Mouse (Mus musculus) CH12.LX (cell line): ENCODE results near the gene Fbxw10. TPM values are rescaled to one million over a fixed set of nuclear protein-coding genes. Genes with fewer than 3 reads are reported as not detected.
A peak's percentile ranks its signal among the peaks of the same experiment; 100 is the strongest.

Experiments
- DNase-seq: peaks from one replicate; pipeline ENCODE4 v3.0.0-alpha.2; 2013; ENCODE audit errors: extremely low read depth
- H3K27ac ChIP-seq: 2 replicates; pipeline ENCODE4 v1.5.1; 2012; ENCODE audit warnings: low read depth, mild to moderate bottlenecking, control low read depth, moderate library complexity; ENCODE audit not compliant: insufficient read depth
- H3K27me3 ChIP-seq: replicated peaks from 2 replicates; pipeline ENCODE3; 2012; ENCODE audit warnings: inconsistent platforms
- H3K36me3 ChIP-seq, 2 experiments: replicated peaks in 1 of 2; 2 replicates each; pipeline versions ENCODE3 to v1.6.1; 2012; ENCODE audit warnings: inconsistent platforms in 1 of 2, low read length in 1 of 2, mild to moderate bottlenecking in 1 of 2, mixed read lengths in 1 of 2, moderate library complexity in 1 of 2; ENCODE audit not compliant: control insufficient read depth in 1 of 2, insufficient read depth in 1 of 2
- H3K4me1 ChIP-seq, 2 experiments: 2 replicates each; pipeline ENCODE4 v1.6.1; 2012; ENCODE audit warnings: inconsistent platforms in 1 of 2, moderate library complexity in 1 of 2; ENCODE audit not compliant: insufficient read depth in 2 of 2, control insufficient read depth in 1 of 2
- H3K4me2 ChIP-seq: 2 replicates; pipeline ENCODE4 v1.6.1; 2012; ENCODE audit warnings: low read depth, mild to moderate bottlenecking, control low read depth; ENCODE audit not compliant: poor library complexity, insufficient read depth, severe bottlenecking
- H3K4me3 ChIP-seq, 3 experiments: fragments of 150-350 bp in 1 of 3; sonication (generic) in 1 of 3; replicated peaks in 1 of 3; 2 replicates each; pipeline versions ENCODE3 to v1.5.1; 2011 to 2012; ENCODE audit warnings: low read depth in 2 of 3, low read length in 2 of 3, mild to moderate bottlenecking in 2 of 3, moderate library complexity in 2 of 3, control low read depth in 1 of 3, improper control_type of control experiment in 1 of 3, inconsistent platforms in 1 of 3, mixed read lengths in 1 of 3; ENCODE audit not compliant: poor library complexity in 1 of 3
- H3K79me2 ChIP-seq: replicated peaks from 2 replicates; pipeline ENCODE4 v1.6.1; 2012; ENCODE audit warnings: mild to moderate bottlenecking, moderate library complexity; ENCODE audit not compliant: control insufficient read depth, poor library complexity, insufficient read depth, severe bottlenecking; ENCODE audit errors: extremely low read depth
- H3K9ac ChIP-seq: 2 replicates; pipeline ENCODE4 v1.6.1; 2012; ENCODE audit warnings: low read depth, mild to moderate bottlenecking, control low read depth, moderate library complexity; ENCODE audit not compliant: insufficient read depth
- H3K9me3 ChIP-seq: replicated peaks from 2 replicates; pipeline ENCODE3; 2012; ENCODE audit warnings: low read length, inconsistent platforms, mixed read lengths
- CTCF ChIP-seq, 2 experiments: IDR thresholded peaks in 1 of 2; conservative IDR thresholded peaks in 1 of 2; 2 replicates each; pipeline ENCODE4 v1.5.1; 2011 to 2012; ENCODE audit warnings: low read depth in 2 of 2, low read length in 2 of 2, improper control_type of control experiment in 1 of 2, inconsistent platforms in 1 of 2, mild to moderate bottlenecking in 1 of 2, moderate library complexity in 1 of 2
- ELF1 ChIP-seq: IDR thresholded peaks from 2 replicates; pipeline ENCODE4 v1.6.1; 2014; ENCODE audit warnings: low read depth, mild to moderate bottlenecking, inconsistent platforms, low read length, improper control_type of control experiment
- EP300 ChIP-seq: IDR thresholded peaks from 2 replicates; pipeline ENCODE4 v1.6.1; 2011; ENCODE audit warnings: low read length, improper control_type of control experiment
- ETS1 ChIP-seq: conservative IDR thresholded peaks from 2 replicates; pipeline ENCODE4 v1.6.1; 2012; ENCODE audit warnings: low read depth, mild to moderate bottlenecking, inconsistent platforms, low read length, improper control_type of control experiment, moderate library complexity
- HCFC1 ChIP-seq: IDR thresholded peaks from 2 replicates; pipeline ENCODE4 v1.6.1; 2012; ENCODE audit warnings: low read depth, mild to moderate bottlenecking, inconsistent platforms, low read length, improper control_type of control experiment
- IRF4 ChIP-seq: IDR thresholded peaks from 2 replicates; pipeline ENCODE4 v1.6.1; 2014; ENCODE audit warnings: low read depth, mild to moderate bottlenecking, inconsistent platforms, low read length, improper control_type of control experiment
- JUND ChIP-seq: conservative IDR thresholded peaks from 2 replicates; pipeline ENCODE4 v1.6.1; 2011; ENCODE audit warnings: low read depth, low read length, improper control_type of control experiment
- MAFK ChIP-seq: IDR thresholded peaks from 2 replicates; pipeline ENCODE4 v1.6.1; 2011; ENCODE audit warnings: low read length, improper control_type of control experiment; ENCODE audit not compliant: insufficient replicate concordance
- MAZ ChIP-seq: IDR thresholded peaks from 2 replicates; pipeline ENCODE4 v1.6.1; 2012; ENCODE audit warnings: low read depth, mild to moderate bottlenecking, inconsistent platforms, low read length, improper control_type of control experiment, moderate library complexity
- MEF2A ChIP-seq: IDR thresholded peaks from 2 replicates; pipeline ENCODE4 v1.6.1; 2014; ENCODE audit warnings: low read depth, mild to moderate bottlenecking, inconsistent platforms, low read length, improper control_type of control experiment, borderline replicate concordance
- POLR2A ChIP-seq: IDR thresholded peaks from 2 replicates; pipeline ENCODE4 v1.6.1; 2011; ENCODE audit warnings: low read depth, mild to moderate bottlenecking, improper control_type of control experiment, low read length
- TBP ChIP-seq: conservative IDR thresholded peaks from 2 replicates; pipeline ENCODE4 v1.6.1; 2011; ENCODE audit warnings: low read depth, low read length, improper control_type of control experiment
- TCF12 ChIP-seq: IDR thresholded peaks from 2 replicates; pipeline ENCODE4 v1.6.1; 2014; ENCODE audit warnings: low read depth, mild to moderate bottlenecking, inconsistent platforms, low read length, improper control_type of control experiment
- USF2 ChIP-seq: conservative IDR thresholded peaks from 2 replicates; pipeline ENCODE4 v1.6.1; 2011; ENCODE audit warnings: low read depth, low read length, improper control_type of control experiment
- ZMIZ1 ChIP-seq: IDR thresholded peaks from 2 replicates; pipeline ENCODE4 v1.6.1; 2012; ENCODE audit warnings: low read depth, mild to moderate bottlenecking, inconsistent platforms, low read length, improper control_type of control experiment
- ZNF384 ChIP-seq: IDR thresholded peaks from 2 replicates; pipeline ENCODE4 v1.6.1; 2012; ENCODE audit warnings: low read depth, low read length, improper control_type of control experiment, inconsistent platforms
- dilution Hi-C: fragments of 300-500 bp; cut with MboI; formaldehyde crosslinking; loops from 2 replicates; pipeline ENCODE4 v1.14.3; 2020; ENCODE audit warnings: low sequenced_read_pairs; ENCODE audit not compliant: extremely low pct_unique_long_range_greater_than_20kb, extremely low pct_ligation_motif_present
- in situ Hi-C: fragments of 300-500 bp; cut with MboI; formaldehyde crosslinking; loops from 3 replicates; pipeline ENCODE4 v1.14.3; 2019; ENCODE audit warnings: low sequenced_read_pairs, low pct_ligation_motif_present, low pct_unique_long_range_greater_than_20kb, mixed read lengths
- polyA plus RNA-seq: library from polyadenylated mRNA; unstranded; fragments of >175 nt; gene quantifications from 2 replicates; pipeline ENCODE4 v1.2.1, GENCODE M21; 2012; ENCODE audit warnings: low read depth; ENCODE audit not compliant: insufficient read length
- total RNA-seq, 2 experiments: library from RNA; depleted of rRNA; stranded (reverse); fragments of 300-350 nt in 1 of 2; fragments of >200 nt in 1 of 2; gene quantifications; 2 replicates each; pipeline ENCODE4 v1.2.3; 2012 to 2014

Fbxw10 gene
- total and polyA plus RNA-seq, 3 experiments, result 0.59 to 1.4 (median 0.78) TPM

DNA sequence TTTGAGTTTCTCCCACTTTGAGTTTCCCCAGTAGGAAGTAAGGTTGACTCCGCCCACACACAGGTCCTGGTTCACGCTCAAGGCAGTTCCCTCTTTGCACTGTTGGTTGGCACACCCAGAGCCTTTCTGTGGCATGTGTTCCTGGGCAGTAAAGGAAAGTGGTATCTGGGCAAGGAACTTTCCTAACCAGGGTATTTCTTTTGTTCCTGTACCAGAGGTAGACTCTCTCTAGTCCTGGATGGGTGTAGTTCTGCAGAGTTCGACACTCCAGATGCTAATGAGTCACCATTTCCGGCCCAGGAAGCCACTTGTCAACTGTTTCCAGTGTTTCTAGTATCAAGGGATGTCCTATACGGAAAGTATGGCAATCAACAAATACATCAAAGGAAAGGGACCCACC lies 25.0 kb upstream of the Fbxw10 start:
- no peak for TF ChIP-seq CTCF (conservative IDR thresholded peaks at IDR 0.05 in 1 of 2, IDR thresholded peaks at IDR 0.05 in 1 of 2; ENCODE audit: low read depth in 2 of 2, low read length in 2 of 2)
- no peak for TF ChIP-seq EP300
- TF ChIP-seq MEF2A, result no peak
- TF ChIP-seq HCFC1, result no peak
- TF ChIP-seq ETS1, result no peak
- TF ChIP-seq IRF4, result no peak
- TF ChIP-seq TBP, result no peak
- TF ChIP-seq POLR2A, result no peak
- TF ChIP-seq JUND, result no peak
- H3K4me1 ChIP-seq, result peaks cover 4 to 11% of the 10 kb centered on the region in 2 experiments

DNA sequence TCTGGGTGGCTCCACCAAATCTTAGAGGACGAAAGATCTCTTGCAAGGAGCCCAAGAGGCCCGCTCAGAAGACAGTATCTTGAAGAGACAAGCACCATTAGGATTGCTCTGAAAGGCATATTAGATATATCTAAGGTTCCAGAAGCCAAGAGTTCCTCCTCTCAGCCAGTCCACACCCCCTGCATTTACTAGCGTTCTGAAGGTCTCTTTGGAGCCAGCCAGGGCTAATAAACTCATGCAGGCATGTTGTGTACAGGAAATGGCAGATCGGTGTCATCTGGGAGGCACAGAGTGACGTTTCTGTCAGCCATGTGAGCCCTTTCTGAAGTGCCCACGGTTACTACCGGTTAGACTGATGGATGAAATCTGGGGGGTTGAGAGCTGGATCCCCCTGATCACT lies 22.7 kb upstream of the Fbxw10 start:
- Histone ChIP-seq H3K4me2 (no peak overlapping the region), H3K4me3 (no peak overlapping the region), H3K79me2 (no peaks in the 10 kb centered on the region), H3K27ac (no peak overlapping the region), H3K27me3 (peaks cover 2% of the 10 kb centered on the region), H3K4me1 (peaks cover 4 to 11% of the 10 kb centered on the region in 2 experiments), H3K36me3 (no peaks in the 10 kb centered on the region), H3K9ac (no peak overlapping the region), H3K9me3 (no peaks in the 10 kb centered on the region)
- dilution Hi-C loops (no loop called here), in situ Hi-C loops (no loop called here)
- no peak for DNase-seq
- TF ChIP-seq ELF1, result no peak
- TF ChIP-seq IRF4, result no peak
- no peak for TF ChIP-seq MAFK
- TF ChIP-seq MAZ, result no peak
- no peak for TF ChIP-seq ZMIZ1
- no peak for TF ChIP-seq TCF12
- TF ChIP-seq ZNF384, result no peak
- no peak for TF ChIP-seq ETS1
- TF ChIP-seq USF2, result no peak
- TF ChIP-seq HCFC1, result no peak

More for the DNA sequence above, 25.0 kb upstream of the Fbxw10 start:
- no peak overlapping the region for H3K27ac ChIP-seq
- no peak overlapping the region for H3K9ac ChIP-seq
- peak; percentile 9 for DNase-seq
- H3K4me2 ChIP-seq, result peak overlapping the region; percentile 39; the same call in 1 of the 2 replicates
- dilution Hi-C loops, result no loop called here
- no peaks in the 10 kb centered on the region for H3K79me2 ChIP-seq
- no peaks in the 10 kb centered on the region for H3K36me3 ChIP-seq
- in situ Hi-C loops, result no loop called here
- H3K27me3 ChIP-seq, result peaks cover 2% of the 10 kb centered on the region
- H3K4me3 ChIP-seq, result no peak overlapping the region
- H3K9me3 ChIP-seq, result no peaks in the 10 kb centered on the region
